Mouse (Mus musculus) c-Kit-negative CD71-positive TER-119-positive erythroid progenitor cells, embryonic 14.5 days (primary cell): ENCODE data around the gene Pak2.
"Not testable (repeated sequence)": the region's sequence is repeated elsewhere in the genome, so short reads cannot be mapped to it uniquely, and the experiment has no call there.

Experiments used
- DNase-seq: peaks from one replicate; pipeline ENCODE4 v3.0.0-alpha.2; 2013; ENCODE audit warnings: low read depth, low spot score

Pak2 gene

DNA sequence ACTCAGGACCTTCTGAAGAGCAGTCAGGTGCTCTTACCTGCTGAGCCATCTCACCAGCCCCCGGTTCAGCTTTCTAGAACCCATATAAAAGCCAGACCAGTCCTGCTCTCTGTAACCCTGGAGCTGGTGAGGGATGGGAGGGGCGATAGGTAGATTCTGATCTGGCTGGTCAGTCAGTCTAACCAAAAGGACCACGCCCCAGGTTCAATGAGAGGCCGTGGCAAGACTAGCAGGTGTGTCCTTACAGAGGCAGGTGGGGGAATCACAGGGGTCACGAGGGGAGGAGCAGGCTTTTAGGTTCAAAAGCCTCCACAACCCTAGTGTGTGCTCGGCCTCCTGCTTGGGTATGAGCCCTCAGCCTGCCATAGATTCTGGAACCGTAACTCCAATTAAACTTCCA lies 12.3 kb upstream of the Pak2 start:
- no peak for DNase-seq

DNA sequence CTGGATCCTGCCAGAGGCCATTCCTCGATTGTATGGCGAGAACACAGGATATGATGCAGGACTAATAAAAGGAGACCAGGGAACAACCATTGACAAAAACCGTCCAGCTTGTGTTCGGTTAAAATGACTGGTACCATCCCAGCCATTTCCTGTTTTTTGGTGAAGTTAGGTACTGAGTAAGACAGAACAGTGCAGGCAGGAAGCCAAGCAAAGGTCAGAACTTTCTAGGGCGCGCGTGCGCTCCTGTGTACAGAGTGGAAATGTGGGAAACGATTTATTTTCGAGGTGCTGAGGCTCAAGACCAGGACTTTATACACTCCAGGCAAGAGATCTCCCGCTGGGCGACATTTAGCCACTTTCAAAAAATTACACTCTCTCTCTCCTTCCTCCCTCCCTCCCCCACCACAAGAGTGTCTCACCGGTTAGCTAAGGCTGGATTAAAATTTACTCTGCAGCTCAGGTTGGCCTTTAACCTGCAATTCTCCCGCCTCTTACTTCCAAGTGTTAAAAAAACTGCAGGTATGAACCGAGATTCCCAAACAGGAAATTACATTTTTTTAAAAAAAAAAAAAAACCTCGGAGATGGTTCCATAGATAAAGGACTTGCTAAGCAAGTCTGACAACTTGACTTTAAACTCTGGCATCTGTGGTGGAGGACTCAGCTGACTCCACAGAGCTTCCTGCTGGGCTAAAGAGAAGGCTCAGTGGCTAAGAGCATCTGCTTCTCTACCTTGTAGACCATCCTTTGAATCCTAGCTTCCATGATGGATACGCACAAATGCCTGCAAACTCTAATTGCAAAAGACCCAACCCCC lies 8.7 kb upstream of the Pak2 start:
- DNase-seq, result no peak

DNA sequence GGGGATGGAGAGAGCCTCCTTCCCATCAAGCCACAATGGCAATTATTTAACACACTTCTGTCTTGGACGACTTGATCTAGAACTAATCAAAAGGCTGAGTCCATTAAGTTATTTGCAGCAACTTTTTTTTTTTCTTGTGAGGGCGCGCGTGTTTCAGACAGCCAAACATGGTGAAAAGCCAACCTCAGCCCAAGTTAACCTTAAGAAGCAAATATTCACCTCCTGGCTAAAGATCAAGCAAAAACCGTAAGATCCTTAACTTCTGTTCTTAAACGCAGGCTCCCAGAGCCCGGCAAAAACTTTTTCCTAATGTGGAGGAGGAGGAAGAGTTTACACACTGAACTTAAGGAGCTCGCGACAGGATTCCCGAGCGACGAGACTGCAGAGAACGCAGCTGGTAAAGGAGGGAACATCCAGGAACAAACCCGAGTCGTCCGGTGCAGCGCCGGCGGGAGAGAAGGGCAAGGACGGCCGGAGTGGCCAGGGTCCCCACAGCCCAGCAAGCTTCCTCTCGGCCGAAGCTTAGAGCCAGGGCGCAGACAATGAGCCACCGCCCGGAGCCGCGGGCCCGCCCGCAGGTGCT lies 643 bp downstream of the Pak2 start:
- DNase-seq, result peak; percentile 50

DNA sequence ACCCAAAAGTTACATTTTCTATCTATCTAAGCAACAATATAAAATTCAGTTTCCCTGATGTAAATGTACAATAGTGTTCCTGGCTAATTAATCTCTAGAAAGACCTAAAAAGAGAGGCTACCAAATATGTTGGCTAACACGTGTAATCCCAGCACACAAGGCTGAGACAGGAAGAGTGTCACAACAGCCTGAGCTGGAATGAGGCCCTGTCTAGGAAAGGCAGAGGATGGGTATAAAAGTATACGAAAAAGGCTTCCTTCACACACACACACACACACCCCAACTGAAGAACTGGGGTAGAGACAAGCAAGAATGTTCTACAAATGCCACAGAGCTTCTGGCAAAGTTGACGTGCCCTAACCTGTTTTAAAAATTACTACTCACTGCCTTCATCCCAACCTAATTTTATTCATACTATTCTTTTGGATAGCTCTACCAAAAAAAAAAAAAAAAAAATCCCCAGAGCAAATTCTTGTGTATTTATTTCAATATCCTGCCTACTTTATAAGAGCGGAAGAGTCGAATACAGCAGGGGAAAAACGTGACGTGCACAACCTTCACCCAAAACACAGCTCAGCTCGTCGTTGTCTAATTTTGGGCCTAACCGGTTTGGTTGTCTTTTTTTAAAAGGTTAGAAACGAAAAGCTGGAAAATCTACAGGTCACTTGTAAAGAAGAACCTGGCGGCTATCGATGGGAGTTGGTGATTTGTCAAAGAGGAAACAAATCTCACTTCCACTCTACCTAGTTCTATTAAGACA lies 1.3 kb downstream of the Pak2 start:
- DNase-seq, result no peak

DNA sequence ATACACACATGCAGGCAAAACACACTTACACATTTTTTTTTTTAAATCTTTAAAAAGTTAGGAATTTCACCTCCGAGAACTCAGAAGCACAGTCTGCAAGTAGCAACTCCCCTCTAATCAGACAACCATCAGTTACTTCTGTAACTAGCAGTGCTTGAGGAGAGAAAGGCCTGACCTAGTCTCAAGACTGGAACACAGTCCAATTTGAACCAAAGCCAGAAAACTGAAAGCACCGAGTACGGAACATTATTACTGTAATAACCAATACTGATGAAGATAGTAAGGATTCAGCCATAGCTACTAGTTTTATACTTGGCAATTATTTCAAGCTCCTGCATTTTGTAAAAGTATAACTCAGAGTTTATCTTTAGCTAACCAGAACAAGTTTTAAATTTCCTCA lies 2.7 kb downstream of the Pak2 start:
- no peak for DNase-seq

DNA sequence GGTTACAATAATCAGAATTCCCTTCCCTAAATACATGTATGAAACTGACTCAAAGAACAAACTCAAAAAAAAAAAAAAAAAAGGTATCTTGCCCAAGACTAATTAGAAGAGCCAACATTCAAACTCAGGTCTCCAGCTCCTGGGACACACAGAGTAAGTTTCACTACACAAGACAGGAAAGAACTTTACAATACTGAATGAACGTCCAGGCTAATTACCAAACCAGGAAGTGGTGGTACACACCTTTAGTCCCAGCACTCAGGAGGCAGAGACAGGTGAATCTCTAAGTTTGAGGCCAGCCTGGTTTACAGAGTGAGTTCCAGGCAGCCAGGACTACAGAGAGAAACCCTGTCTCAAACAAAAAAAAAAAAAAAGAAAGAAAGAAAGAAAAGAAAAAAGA lies 3.4 kb downstream of the Pak2 start:
- no peak for DNase-seq

DNA sequence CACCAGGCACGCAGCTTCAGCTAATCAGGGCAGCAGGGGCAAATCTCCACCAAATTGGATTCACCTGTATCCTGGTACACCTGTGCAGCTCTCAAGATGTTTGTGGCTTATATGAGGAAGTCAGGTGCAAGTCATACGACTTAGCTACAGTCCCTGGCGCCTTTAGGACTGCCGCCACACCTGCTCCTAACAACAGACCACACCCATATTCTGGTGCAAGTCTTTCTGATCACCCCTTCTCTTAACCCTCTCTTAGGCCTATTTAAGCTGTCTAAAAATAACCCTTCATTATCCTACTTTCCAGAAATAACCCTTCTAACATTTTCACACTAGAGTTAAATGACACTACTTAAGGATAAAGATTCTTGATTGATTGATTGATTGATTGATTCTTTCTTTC lies 9.1 kb downstream of the Pak2 start:
- DNase-seq, result not testable (repeated sequence)

DNA sequence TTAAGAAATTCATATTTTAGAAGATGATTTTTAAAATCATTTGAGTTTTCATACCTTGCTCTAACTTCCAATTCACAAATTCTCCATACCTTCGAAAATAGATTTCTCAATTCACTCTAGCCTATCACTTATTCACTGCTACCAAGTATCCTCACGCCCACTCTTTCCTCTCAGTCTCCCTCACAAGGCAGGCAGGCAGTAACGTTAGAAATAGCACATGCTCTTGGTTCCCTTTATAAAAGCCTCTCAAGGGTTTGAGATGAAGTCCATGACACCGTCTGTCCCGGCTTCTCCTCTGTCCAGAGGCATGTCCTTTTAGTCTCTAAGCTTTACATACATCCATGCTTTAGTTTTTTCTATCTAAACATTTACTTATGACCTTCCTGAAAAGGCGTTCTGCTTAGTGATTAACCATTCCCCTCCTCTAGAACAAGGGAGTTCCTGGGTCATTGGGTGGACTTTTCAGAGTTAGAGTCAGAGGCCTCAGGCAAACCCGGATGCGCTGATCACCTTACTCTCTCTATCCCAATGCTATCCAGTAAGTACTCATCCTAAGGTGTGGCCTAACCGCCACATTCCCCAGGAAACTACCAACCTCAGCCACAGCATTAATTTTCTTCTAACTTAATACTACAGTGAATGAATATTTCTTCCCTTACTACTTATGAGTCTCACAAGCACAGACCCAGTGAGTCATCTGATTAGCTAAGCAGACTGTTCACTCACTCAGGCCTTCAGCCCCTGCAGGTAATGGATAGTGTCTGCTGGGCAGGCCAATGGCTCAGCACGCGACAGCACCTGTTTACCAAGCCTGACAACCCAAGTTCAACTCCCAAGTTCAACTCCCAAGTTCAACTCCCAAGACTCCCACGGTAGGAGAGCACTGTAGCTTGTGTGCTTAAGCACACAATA lies 10.5 kb downstream of the Pak2 start:
- DNase-seq, result no peak

DNA sequence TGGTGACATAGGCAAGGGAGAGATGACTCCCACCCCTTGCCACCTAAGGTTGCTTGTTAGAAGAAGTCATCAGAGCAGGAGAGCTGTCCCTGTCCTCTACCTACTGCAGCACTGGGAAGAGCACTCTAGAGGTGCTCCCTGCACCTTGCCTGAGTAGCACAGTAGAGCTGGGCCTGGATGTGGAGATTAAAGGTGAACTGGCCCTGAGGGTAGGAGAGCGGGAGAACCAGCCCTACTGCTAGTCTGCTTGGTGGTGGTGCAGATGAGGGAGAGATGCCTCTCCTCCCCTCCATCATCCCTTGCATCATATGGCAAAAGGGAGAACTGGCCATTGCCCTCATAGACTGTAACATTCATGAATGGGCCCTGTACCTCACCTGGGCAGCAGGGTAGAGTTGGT lies 12.2 kb downstream of the Pak2 start:
- DNase-seq, result no peak

DNA sequence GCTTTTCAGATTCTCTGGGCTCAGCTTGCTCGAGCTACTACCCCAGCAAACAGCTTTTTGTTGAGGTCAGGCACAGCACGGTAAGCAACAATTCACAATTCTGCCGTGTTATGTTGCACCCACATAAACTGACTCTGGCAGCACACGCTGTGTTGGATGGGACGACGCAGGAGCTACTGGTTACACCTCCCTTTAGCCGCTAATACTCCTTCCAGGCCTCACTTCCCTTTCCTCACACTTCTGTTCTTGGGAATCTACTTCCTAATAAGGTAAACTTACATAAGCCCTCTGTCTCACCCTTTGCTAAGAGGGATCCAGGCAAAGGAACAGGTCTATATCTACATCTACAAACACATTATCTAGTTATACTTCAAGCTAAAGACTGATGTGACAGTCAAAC lies 15.2 kb downstream of the Pak2 start:
- no peak for DNase-seq

DNA sequence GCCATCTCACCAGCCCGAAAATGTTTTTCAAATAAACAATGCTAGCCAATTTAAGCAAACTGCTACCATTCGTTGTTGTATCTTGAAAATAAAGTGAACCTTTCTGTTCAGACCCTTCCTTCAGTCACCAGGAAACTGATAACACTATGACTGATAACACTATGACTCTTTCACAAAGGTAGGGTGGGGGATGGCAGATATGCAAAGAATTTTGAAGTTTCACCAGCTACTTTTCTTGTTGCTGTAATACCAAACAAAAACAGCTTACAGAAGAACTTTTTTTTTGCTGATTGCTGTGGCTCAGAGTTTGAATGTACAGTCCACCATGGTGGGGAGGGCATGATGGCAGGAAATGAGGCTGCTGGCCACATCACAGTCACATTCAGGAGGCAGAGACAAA lies 16.9 kb downstream of the Pak2 start:
- no peak for DNase-seq

DNA sequence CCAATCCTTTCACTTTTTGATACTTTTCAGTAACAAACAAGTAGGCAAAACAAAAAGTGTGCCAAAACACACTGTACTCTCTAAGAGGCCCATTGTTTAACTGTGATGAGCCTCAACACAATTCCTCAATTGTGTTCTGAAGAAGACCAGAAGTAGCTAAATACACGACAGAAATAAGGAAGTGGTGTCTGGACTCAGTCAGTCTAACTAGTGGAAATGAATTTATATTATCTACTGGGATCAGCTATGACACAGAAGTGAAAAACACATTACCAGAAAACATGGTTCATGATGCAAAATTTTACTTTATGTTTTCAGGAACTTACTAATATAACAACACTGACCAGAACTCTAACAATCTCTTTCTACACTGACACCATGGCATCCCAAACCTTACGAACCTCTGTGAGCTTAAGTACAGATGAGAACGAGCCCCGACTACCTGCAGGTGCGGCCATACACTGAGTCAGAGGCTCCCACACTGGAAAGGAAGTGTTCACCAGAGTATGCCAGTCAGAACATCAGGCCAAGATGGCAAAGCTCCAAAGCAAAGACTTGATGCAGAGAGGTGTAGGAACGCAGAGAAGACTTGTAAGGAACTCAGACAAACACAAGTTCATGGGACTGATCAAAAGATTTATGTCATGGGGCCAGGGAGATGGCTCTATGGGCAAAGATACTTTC lies 19.2 kb downstream of the Pak2 start:
- no peak for DNase-seq

DNA sequence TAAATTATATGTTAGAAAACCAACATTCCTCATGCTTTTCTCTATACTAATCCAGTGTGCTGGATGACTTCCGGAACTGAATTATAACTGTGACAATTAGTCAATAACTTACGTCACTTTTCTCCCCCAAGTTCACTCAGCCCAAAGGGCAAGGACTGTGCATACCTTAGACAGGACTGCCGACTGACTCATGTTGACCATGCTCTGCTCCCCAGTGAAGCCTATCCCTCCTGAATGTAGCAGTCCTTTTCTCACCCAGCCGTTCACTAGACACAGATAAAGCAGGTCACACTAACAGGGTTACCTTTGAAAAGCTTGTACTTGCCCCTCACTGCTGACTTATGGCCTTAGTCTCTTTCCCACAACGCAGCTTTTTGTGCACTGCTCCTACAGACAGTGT lies 20.3 kb downstream of the Pak2 start:
- DNase-seq, result no peak

DNA sequence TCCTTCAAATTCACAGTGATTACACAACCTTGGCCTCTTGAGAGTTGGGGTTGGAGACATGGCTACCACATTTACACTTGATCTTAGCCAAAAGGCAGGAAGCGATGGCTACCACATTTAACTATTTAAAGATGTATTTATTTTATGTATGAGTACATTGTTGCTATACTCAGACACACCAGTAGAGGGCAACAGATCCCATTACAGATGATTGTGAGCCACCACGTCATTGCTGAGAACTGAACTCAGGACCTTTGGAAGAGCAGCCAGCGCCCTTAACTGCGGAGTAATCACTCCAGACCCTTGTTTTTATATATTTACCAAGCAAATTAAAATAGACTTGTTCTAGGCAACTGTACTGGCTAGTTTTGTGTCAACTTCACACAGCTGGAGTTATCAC lies 36.8 kb downstream of the Pak2 start:
- no peak for DNase-seq

DNA sequence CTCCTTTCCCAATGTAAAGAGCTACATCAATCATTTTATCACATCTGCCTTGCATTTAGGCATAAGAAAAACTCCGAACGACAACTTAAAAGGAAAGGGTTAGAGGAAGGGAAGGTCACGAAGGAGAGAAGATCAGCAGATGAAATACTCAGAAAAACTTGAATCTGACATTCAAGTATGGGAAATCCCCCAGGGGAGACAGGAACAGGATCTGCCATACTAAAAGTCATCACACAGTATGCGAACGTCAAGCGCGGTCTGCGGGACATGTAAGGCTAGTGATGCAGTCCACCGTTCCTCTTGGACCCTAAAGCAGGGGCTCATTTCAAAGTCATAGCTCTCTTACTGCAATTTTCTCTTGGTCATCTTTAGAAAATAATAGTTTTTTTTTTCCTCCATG lies 59.5 kb downstream of the Pak2 start:
- no peak for DNase-seq

DNA sequence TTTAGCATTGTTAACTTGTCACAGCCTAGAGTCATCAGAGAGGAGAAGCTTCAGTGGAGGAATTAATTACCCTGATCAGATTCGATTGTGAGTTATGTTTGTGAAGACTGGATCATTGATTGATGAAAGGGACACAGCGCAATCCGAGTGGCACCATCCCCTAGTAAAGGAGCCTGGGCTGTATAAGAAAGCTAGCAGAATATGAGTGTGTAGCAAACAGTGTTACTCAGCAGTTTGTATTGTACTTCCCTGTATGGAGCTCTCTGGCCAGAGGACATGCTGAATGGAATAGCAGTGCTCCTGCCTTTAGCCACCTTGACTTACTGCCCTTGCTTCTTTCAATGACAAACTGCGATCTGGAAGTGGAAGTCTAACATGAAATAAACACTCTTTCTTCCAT lies 68.8 kb downstream of the Pak2 start:
- no peak for DNase-seq

DNA sequence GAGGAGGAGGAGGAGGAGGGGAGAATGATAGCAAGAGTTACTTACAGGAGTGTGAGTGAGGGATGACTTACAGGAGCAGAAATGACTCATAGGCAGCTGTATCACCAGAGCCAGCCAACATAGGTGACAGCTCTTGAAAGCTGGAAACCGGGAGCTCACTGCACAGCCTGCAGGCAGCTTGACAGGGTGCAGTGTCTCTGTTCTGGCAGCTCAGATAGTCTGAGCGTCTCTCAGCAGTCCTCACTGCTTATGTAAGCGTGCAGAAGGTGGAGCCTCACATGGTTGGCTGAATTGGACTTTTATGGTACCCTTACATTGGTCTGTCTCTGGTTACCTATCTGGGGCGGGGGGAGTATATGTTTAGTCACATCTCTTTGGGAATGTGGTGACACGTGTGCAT lies 69.2 kb downstream of the Pak2 start:
- no peak for DNase-seq

DNA sequence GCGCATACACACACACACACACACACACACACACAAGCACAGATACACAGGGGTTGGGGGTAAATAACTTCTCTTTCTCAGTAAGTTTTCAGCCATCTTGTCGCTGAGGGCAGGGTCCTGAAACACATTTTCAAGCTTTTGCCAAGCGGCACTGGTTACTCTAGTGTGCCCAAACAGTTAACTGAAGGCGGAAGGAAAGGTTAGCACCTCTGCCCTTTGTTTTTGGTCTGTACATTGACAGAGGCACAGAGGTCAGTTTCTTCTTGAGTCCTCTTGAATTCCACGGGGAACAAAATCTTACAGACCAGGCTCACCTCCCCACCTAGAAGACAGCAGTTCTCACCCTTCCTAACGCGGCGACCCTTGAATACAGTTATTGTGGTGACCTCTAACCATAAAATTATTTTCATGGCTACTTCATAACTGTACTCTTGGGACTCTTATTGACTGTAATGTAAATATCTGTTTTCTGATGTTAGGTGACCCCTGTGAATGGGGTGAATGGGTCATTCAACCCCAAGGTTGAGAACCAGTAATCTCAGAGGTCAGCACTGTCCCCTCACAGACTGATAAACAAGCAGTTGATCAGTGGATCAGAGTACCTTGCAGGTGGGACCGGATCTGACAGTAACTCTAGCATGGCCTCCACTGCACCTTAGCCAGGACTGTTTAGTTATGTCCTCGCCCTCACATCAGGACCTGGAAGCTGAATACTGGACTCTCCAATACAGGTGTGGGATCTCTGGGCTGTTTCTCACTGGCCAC lies 70.4 kb downstream of the Pak2 start:
- DNase-seq, result no peak

DNA sequence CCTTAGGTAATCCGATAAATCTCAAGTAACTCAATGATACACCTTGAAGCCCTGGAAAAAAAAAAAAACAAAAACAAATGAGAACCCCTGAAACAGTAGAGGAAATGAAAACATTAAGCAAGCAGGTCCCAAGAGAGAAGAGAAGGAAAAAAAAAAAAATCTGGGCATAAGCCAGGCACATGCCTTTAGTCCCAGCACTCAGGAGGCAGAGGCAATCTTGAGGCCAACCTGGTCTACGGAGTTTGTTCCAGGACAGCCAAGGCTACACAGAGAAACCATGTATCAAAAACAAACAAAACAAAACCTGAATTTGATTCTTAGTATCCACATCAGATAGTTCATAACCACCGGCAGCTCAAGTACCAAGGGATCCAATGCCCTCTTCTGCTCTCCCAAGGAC lies 74.4 kb downstream of the Pak2 start:
- DNase-seq, result no peak
